Mouse (Mus musculus) regulatory T cell (primary cell): ENCODE data around the gene Tmem38b.

ENCODE experiments used
- in situ Hi-C: fragments of 300-600 bp; cut with MboI, MseI; formaldehyde crosslinking; loops from one replicate; pipeline ENCODE4 v1.15.1; 2025; ENCODE audit warnings: high pct_unique_total_duplicates

Gene Tmem38b

DNA sequence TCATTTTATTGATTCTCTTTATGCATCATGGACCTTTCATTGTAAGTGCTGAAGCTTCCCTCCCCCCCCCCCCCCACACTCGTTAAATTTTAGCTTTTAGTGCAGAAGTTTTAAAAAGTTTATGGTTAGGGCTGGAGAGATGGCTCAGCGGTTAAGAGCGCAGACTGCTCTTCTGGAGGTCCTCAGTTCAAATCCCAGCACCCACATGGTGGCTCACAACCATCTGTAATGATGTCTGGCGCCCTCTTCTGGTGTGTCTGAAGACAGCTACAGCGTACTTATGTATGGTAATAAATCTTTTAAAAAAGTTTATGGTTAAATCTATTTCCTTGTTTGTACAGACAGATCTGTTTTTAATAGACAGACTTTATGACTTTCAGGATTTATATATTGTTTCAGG is 2.0 kb downstream of the Tmem38b start:
- in situ Hi-C loops, result loop anchor here (5.0 to 10.0 kb wide), 2 partner anchors 96 to 383 kb away; partner anchors contain the start of gene Slc44a1

DNA sequence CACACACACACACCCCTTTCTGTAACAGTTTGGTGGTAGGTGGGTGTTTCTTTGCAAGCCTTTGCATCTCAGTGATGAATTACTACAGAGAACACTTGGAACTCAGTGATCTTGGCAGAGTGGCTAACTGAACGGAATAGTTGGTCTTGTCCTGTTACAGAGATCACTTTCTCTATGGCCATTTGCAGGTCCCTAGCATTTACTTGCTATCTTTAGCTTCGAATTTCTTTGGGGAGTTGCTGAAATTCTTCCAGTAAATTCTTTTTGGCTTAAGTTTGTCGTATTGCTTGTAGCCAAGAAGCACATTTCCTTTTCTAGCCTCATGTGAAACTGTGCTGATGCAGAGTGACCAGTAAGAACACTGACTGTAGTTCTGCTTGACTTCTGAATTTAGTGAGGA is 3.1 kb downstream of the Tmem38b start:
- in situ Hi-C loops, result loop anchor here (5.0 to 10.0 kb wide), 2 partner anchors 97 to 384 kb away; partner anchors contain the start of gene Slc44a1

- in situ Hi-C loops, result loop anchor here (10.0 kb wide), 1 partner anchor 205 kb away; no protein-coding TSS in a partner anchor
These were observed 4.2 kb downstream of the Tmem38b start for GRCm38 (mm10) chr4:53830016-53830415.

DNA sequence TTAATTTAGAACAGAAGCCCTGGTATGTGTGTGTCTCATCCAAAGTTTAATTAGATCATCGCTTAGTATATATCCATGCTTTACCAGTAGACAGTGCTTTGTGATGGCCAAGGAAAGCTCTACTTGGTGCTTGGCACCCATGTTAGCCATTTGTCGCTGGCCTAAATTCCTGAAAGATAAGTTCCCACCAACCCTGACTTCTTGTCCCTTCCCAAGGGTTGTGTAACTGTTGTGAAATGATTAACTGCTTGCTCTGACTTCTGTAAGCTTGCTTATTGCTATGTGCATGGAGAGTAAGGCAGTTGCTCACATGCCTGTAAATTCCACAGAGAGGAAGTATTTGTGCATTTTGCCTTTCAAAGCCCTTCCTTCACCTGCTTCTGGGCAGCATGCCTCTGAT is 4.7 kb downstream of the Tmem38b start:
- in situ Hi-C loops, result loop anchor here (10.0 kb wide), 1 partner anchor 206 kb away; no protein-coding TSS in a partner anchor

- in situ Hi-C loops, result loop anchor here (10.0 kb wide), 1 partner anchor 208 kb away; no protein-coding TSS in a partner anchor
These were observed 6.5 kb downstream of the Tmem38b start for GRCm38 (mm10) chr4:53832321-53832720.

DNA sequence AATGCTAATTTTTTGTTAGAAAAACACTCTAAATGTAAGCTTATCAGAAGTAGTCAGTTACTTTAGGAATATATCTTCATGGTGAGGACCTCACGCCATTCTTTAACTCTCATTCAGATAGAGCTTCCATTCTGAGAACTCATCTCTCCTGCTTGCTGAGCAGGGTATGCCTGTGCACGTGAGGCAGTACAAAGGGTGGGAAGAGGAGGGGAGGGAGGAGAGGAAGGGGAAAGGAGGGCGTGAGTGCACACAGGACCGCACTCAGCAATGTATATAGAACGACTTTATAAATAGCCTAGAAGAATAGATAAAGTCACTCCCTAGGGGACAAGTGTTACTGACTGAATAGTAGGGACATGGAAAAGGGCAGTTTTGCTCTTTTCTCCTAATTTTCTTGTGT is 11.1 kb downstream of the Tmem38b start:
- in situ Hi-C loops, result loop anchor here (10.0 kb wide), 1 partner anchor 212 kb away; no protein-coding TSS in a partner anchor

- in situ Hi-C loops, result no loop called here
These were observed 14.5 kb downstream of the Tmem38b start for GRCm38 (mm10) chr4:53840158-53840870.

GRCm38 (mm10) chr4:53843553-53843952 is 17.7 kb downstream of the Tmem38b start:
- in situ Hi-C loops, result no loop called here

- in situ Hi-C loops, result no loop called here
These were observed 19.2 kb downstream of the Tmem38b start for GRCm38 (mm10) chr4:53844835-53845619.

DNA sequence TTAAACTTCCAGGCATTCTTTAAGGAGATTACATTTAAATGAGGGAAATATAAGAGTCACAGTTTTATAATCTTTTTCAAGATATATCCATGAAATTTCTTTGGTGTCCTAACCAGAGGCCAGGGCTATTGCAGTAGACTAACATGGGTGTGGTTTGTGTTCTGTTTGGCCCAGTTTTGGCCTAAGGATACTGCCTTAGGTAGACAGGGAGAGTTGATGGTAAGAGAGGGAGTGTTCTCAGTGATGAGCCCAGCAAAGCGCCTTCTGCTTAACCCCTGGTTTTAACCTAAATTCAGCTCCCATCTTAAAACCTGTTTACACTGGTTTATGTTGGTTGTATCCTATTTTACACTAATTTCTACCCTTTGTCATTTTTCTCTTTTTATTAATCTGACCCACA is 19.8 kb downstream of the Tmem38b start:
- in situ Hi-C loops, result no loop called here

DNA sequence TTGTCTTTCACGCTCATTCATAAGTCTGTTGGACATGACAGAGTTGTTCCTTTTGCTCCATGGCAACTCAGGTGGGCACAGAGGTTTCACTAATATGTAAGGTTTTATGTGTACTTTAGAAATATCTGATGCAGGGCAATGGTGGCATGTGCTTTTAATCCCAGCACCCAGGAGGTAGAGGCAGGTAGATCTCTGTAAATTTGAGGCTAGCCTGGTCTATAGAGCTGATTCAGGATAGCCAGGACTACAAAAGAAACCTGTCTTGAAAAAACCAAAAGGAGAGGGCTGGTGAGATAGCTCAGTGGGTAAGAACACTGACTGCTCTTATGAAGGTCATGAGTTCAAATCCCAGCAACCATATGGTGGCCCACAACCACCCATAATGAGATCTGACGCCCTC is 20.5 kb downstream of the Tmem38b start:
- in situ Hi-C loops, result no loop called here

DNA sequence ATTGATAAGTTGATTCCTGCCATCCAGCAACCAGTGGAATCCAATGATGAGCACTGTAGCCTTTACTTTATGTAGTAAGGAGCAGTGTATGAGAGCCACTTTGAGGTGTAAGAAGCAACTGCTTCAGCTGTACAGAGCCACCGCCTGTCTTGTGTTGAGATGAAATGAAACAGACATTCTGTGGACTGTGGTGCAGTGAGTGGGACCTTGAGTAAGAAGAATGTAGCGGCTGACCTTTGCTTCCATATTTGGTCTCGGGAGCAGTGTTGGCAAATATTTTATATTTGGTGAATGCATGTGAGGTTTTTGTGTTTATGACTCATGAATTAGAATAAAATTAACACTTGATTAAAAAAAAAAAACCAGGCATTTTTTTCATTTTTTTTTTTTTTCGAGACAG is 21.7 kb downstream of the Tmem38b start:
- in situ Hi-C loops, result no loop called here

- in situ Hi-C loops, result no loop called here
These were observed 22.5 kb downstream of the Tmem38b start for GRCm38 (mm10) chr4:53848308-53848707.

DNA sequence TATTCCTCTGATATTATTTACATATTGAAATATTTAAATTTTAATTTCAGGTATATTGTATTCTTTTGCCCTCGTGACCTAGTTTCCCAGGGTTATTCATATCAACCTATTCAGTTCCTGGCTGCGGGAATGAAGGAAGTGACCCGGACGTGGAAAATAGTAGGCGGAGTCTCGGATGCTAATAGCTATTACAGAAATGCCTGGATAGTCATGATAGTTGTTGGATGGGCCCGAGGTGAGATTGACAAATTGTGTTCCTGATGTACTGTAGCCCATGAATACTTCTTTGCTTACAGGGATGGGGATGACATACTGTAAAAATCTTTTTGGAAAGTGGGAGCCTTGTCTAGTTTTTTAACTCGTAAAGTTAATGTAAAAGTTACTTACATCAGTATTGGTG is 23.0 kb downstream of the Tmem38b start:
- in situ Hi-C loops, result no loop called here

- in situ Hi-C loops, result loop anchor here (10.0 kb wide), 2 partner anchors 85 to 115 kb away; no protein-coding TSS in a partner anchor
These were observed 24.0 kb downstream of the Tmem38b start for GRCm38 (mm10) chr4:53849804-53850203.

GRCm38 (mm10) chr4:53853333-53853732 is 27.5 kb downstream of the Tmem38b start:
- in situ Hi-C loops, result loop anchor here (10.0 kb wide), 2 partner anchors 89 to 119 kb away; no protein-coding TSS in a partner anchor

GRCm38 (mm10) chr4:53859944-53860343 is 34.1 kb downstream of the Tmem38b start:
- in situ Hi-C loops, result loop anchor here (10.0 kb wide), 2 partner anchors 95 to 125 kb away; no protein-coding TSS in a partner anchor

- in situ Hi-C loops, result no loop called here
These were observed 36.3 kb downstream of the Tmem38b start for GRCm38 (mm10) chr4:53862101-53862500.

GRCm38 (mm10) chr4:53864098-53864820 is 38.4 kb downstream of the Tmem38b start:
- in situ Hi-C loops, result no loop called here

GRCm38 (mm10) chr4:53866459-53866858 is 40.6 kb downstream of the Tmem38b start:
- in situ Hi-C loops, result no loop called here
